Mouse (Mus musculus) heart, adult 11 months (tissue): ENCODE data around the gene Retn.
A peak's percentile ranks its signal among the peaks of the same experiment; 100 is the strongest.

Source experiments
- DNase-seq: peaks from one replicate; pipeline ENCODE4 v3.0.0; 2022

Gene Retn

DNA sequence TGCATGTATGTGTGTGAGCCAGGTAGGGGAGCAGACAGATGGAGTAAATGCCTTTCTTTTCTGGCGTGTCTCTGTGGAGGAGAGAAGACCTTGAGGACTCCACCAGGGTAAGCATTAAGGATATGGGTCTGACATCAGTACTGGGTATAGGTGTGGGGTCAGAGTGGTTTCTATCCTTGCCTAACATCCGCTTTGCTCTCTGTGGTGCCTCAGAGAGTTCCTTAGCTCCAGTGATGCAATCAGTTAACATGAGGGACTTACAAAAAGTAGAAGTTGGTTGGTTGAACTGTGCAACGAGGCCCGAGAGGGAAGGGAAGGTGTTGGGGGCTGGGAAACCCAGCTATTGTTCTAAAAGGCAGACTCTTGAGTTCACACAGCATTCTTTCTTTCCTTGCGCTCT lies 8.8 kb downstream of the Retn start:
- no peak for DNase-seq

DNA sequence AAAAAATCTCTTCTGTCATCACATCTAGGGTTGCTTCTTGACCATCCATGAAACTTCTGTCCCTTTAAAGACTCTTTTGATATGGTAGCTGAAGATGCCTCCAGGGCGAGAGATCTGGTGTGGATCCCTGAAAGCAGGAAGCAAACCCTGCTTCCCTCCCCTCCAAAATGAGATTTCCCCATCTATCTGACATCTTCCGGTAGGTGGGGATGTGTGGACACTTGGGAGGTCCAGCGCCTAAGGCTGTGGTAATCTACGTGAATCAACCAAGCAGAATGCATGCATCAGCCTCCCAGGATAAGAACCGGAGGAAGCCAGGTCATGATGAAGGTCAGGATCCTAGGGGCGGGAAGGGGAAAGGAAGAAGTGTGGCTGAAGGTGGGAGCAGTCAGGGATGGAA lies 9.9 kb downstream of the Retn start, which contains the start of gene Mcemp1:
Mcemp1 (plus strand) TSS at position 248 of the 400 bp plus-strand sequence.
- no peak for DNase-seq

DNA sequence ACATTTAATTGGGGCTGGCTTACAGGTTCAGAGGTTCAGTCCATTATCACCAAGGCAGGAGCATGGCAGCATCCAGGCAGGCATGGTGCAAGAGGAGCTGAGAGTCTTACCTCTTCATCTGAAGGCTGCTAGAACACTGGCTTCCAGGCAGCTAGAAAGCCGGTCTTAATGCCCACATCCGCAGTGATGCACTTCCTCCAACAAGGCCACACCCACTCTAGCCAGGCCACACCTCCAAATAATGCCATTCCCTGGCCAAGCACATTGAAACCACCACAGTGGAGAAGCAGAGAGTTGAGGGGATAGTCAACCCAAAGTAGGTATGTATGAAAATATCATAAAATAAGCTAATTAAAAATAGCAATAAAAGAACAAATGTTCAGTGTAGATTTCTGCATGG lies 14.8 kb downstream of the Retn start:
- DNase-seq, result no peak

DNA sequence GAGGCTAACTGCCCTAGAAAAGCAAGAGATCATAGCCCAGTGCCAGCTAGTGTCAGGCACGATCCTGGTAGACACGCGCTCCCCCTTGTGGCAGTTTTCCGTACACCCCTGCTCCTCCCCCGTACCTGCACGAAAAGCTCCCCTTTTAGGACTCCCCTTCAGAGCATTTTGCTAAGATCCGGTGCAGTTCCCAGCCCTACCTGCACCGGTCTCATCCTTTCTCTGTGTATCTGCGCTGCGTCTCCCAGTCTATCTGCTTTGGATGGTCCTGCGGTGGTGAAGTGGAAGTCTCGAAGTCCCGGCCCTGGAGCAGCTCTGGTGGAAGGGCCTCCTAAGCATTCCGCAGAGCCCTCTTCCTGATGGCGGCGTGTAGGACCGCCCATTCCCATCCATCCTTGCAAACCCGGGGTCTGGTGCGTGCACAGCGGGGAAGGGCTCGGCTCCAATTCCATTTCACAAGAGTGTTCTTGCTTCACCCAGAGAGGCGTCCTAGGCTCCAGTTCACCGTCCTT lies 16.5 kb downstream of the Retn start, which contains the start of gene Fcor:
Fcor (minus strand) TSS at position 383 of the 512 bp plus-strand sequence.
- peak; percentile 97 for DNase-seq

DNA sequence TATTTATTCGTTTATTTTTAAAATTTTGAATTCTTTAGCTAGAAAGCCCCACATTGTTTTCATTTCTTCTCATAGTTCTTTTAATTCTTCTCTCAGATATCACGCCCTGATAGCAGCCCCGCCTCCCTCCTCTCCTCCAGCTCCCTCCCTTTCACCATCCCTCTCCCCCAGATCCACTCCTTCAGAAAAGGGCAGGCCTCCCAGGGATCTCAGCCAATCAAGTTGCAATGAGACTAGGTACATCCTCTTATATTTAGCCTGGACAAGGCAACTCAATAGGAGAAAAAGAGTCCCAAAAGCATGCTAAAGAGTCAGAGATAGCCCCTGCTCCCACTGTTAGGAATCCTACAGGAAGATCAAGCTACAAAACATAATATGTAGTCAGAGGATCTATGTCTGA lies 19.1 kb downstream of the Retn start:
- peak; percentile 55 for DNase-seq

DNA sequence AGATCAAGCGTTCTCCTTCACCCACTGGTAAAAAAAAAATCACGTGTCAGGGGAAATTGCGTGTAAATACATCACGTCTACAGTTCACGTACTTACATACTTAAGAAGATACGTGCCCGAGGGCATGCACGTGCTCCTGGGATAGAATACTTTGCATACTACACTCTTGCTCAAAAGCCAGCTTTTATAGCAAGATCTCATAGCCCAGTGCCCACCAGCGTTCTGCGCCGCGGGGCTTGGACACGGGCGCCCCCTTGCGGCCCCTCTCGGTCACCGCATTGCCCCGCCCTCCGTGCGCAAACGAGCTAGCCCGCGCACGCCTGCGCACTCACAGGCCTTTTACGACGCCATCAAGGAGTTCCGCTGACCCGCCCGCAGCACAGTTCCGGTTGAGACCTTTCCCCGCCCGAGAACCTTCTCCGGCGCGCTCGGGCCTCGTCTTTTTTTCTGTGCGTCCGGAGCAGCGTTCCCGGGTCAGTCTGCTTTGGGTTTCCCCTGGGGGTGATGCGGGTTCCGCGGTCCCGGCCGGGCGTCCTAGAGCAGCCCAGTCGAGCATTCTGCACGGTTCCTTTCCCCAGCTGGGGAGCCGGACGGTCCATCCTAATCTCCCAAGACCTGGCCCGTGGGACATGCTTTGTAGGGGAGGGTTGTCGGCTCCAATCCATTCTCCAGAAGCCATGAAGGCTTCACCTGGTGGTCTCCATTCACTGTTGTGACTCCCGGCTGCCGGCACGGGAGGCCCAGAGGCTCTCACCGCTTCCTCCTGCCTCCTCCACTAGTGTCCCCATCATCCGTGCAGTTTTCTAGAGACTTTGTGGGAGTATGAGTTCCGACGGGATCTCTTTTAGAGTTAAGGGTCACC lies 20.8 kb downstream of the Retn start, which contains the start of gene Trappc5:
Trappc5 (plus strand) TSS at position 169 of the 862 bp plus-strand sequence.
- peak; percentile 99 for DNase-seq

DNA sequence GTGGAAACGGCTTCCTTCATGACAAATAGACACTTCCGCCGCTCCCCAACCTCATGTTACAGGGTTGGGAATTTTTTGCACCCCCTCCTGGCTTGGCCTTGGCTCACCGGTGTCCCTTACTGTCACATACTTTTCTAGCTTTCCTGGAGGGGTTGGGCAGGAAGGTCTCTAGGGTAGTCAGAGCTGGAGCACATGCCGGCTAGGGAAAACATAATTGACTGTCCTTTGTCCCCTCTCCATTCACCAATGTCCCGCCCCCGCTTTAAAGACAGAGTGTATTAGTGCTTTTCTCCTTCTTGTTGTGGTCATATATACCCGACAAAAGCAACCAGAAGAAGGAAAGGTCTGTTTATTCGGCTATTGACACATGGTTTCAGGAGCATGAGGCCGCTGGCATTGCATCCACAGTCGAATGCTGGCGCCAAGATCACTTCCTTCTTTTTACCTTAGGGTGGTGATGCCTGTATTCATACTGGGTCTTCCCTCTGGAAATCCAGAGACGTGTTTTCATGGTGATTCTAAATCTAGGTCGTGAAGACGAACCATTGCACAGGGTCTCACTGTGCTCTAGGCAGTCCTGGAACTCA lies 21.5 kb downstream of the Retn start:
- DNase-seq, result peak; percentile 93

DNA sequence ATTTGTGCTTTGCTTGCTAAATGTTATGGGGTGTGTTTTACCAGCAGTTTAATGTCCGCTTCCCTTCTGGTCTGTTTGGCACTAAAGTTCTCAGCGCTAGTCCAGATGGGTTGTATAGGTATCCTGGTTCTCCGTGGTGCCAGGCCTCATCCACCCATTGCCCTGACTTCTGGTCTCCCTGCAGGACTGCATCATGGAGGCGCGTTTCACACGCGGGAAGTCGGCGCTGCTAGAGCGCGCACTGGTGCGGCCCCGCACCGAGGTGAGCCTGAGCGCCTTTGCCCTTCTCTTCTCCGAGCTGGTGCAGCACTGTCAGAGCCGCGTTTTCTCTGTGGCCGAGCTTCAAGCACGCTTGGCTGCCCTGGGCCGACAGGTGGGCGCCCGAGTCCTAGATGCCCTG lies 23.3 kb downstream of the Retn start:
- peak; percentile 89 for DNase-seq

DNA sequence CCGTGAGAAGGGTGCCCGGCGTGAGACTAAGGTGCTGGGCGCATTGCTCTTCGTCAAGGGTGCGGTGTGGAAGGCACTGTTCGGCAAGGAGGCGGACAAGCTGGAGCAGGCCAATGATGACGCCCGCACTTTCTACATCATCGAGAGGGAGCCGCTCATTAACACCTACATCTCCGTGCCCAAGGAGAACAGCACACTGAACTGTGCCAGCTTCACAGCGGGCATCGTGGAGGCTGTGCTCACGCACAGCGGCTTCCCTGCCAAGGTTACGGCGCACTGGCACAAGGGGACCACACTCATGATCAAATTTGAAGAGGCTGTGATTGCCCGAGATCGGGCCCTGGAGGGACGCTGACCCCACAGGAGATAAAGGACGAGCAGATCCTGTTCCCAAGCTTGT lies 23.7 kb downstream of the Retn start:
- DNase-seq, result no peak

DNA sequence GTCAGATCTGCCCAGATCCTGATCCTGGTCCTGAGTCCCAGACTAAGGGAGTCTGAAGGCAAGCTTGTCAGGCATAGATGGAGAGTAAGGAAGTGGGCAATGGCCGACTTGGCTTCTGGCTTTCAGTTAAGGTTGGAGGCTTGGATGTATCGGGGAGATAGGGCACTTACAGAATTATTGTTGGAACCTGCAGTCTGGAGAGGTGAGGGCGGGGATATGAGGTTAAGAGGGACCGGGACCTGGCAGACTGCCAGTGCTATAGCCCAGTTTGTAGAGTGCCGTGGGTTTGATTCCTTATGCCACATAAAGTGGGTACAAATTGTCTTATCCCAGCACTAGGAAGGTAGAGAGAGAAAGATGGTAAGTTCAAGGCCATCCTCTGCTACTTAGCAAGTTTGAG lies 24.1 kb downstream of the Retn start:
- peak; percentile 87 for DNase-seq

DNA sequence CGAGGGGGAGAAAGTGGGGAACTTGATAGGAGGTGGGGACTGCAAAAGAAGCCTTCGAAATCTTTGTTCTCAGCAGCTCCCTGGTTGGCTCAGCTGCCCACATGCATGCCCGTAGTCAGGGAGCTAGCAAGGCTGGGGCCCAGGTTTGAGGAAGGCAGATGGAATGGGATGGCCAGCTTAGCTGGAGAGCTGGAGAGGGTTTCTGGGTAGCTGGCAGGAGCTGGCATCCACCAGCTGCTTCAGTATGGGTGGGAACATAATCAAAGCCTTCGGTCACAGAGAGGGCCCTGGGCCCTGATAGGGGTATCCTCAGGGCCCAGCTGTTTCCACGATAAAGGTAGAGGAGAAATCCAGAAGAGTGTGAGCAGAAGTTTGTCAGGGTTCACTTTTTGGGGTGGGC lies 26.9 kb downstream of the Retn start:
- DNase-seq, result peak; percentile 87

DNA sequence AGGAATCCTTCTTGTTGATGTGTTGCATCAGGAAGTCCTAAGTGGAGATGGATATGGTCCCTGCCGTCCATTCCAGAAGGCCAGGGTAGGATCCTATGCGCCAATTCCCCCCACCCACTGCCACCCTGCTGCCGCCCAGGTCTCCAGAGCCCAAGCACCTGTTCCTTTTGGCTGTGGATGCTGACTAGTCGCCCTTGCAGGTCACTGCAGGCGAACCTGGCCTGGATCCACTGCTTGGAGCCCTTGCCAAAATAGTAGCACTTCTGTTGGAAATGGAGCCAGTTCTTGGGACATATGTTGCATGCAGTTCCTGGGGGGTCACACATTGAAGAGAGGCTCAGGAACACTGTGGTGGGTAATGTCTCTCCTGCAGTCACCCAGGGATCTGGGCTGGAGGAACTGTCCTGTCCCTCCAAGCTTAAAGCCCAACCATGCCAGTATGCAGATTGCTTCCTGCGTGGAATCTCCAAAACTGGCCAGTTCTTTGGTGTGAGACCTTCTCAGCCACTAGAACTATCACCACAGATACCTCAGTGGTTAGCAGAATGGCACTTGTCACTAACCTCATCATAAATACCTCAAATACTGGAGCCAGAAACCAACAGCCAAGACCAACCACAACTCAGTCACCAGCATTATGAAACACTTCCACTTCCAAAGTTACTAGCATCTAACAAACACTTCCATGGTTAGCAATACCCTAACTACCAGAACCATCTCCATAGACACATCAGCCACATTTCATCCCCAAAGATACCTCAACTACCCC lies 28.0 kb downstream of the Retn start:
- peak; percentile 90 for DNase-seq

DNA sequence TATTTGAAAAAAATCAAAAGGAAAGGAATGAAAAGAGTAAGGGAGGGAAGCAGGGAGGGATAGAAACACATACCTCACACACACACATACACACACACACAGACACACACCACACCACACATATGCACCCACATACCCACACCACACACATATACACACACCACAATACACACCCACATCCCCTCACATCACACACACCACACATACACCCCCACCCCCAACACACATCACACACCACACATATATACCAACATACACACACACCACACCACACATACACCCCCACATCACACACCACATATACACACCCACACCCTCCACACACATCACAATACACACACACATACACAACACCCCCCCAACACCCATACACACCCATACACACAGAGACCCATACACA lies 29.0 kb downstream of the Retn start:
- DNase-seq, result peak; percentile 75

DNA sequence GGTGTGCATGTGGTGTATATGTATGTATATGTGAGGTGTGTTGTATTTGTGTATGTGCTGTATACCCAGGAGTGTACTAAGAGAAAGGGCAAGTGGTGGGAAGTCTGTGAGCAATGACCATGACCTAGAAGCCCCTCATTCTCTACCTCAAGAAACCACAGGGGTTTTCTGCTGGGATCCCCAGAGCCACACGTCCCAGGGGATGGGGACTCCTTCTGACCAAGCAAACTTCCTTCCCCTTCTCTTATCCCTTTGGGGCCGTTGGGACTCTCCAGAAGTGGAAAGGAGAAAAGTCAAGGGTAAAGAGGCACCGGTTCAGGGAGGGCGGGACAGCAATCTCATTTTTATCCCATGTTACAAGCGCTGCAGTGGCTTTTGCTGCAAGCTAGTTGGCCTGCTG lies 29.9 kb downstream of the Retn start:
- peak; percentile 86 for DNase-seq

DNA sequence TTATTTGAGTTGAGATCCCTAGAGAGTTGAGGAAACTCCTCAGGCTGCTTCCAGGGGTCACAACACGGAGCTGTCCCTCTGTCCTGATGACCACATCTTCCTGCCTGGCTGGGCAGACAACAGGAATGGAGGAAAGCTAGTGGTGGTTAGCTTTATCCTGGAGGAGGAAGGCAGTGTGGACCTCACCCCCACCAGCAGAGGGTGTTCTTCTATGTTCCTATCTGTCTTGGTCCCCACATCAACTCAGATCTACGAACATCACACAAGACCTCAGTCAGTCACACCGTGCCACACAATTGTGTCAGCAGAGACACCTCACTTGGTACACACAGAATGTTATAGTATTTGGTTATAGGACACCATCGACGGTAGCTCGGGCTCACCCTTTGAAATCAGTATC lies 32.0 kb downstream of the Retn start:
- peak; percentile 66 for DNase-seq

DNA sequence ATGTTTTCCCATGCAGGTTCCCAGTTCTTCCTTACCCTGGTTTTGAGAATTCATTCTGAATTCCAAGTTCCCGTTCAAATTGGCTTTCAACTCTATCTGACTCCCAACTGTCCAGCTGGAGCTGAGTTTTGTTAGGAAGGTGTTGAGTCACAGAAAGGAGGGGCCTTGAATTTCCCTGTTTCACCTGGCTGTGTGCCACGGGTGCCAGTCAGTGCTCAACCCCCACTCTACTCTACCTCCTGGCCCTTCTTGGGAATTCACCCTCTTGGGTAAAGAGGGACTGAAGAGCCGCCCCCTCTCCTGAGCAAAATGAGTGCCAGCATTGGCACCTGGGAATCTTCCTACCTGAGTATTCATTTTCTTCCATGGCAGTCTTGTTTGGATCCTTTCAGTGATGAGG lies 35.2 kb downstream of the Retn start:
- DNase-seq, result peak; percentile 46

DNA sequence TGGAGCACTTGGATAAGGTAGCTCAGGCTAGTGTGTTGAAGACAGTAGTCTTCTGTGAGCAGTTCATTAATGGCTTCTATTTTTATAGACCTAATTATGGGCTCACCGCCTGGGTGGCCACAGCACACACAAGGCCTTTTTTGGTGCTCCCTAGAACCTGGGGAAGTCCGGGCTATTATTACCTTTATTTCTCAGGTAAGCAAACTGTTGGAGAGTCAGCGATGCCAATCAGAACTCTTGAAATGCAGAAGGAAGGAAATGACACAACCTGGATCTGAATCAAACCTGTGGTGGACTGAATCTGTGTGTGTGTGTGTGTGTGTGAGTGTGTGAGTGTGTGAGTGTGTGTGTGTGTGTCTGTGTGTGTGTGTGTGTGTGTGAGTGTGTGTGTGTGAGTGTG lies 38.6 kb downstream of the Retn start, which contains the start of gene Fcer2a:
Fcer2a (minus strand) TSS at position 55 of the 400 bp plus-strand sequence.
- DNase-seq, result peak; percentile 80

DNA sequence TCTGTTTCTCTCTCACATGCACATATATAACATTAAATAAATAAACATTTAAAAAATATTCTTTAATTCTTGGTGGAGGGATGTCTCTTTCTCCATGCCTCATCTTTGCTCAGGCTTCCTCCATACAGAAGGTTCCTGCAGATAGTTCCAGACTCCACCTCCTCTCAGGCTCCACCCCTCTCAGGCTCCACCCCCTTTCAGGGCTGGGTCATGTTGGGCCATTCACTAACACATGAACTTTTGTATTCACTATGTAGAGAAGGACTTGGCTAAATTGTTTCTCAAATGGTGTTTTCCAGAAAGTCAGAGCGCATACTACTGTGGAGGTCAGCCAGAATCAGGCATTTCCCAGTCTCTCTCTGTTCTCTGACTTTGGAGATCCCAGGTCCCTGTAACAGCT lies 45.9 kb downstream of the Retn start:
- peak; percentile 66 for DNase-seq

DNA sequence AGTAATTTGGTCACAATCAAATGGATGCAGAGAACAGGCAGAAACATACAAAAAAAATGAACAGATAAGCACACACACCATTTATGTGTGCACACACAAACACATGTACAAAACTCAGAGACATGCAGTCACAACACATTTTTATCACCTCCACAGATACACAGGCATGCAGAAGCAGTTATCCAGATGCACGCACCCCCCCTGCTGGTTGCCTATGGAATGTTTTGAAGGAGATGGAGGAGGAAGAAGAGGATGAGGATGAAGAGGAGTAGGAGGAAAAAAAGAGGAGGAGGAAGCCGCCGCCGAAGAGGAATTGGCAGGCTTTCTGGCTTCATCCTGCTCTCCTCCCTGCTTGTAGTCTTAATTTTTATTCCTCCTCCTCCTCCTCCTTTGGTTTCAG lies 50.1 kb downstream of the Retn start:
- peak; percentile 76 for DNase-seq

DNA sequence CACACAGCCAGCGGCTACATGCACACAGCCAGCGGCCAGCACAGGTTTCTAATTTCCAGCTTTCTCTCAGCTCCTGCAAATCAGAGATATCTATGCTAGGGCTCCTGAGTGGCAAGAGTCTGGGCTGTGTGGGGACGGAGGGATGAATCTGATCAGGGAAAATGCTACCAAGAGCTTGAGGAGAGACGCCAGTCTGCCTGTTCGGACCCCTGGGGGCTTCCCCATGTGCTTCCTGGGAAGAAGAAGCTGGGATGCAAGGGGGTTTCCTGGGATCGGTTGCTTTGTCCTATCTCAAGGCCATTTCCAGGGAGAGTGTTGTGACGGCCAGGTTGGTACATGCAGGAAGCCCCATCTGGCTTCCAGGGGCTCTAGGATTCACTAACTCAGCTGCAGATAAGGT lies 52.0 kb downstream of the Retn start:
- DNase-seq, result peak; percentile 78
